Mouse (Mus musculus) layer of hippocampus, postnatal 10 days (tissue): ENCODE results near the gene 1700030J22Rik. TPM values are rescaled to one million over a fixed set of nuclear protein-coding genes. Genes with fewer than 3 reads are reported as not detected.

Experiments used
- total RNA-seq, 2 experiments: library from RNA; stranded (reverse); gene quantifications; 2 replicates each; pipeline ENCODE4 v1.2.3; 2021

1700030J22Rik gene
- total RNA-seq, 2 experiments from 2014 or later, result 10.2 TPM

Other genes with a start within 250 kb of the 1700030J22Rik start
- gene Cdyl2, start 246.0 kb downstream of the 1700030J22Rik start, total RNA-seq, result 10 to 100 TPM; 11.9 to 12.7 TPM
- 10 to 100 TPM; 11.8 to 12.5 TPM for gene Cmc2, start 57.5 kb downstream of the 1700030J22Rik start, total RNA-seq
- 1 to 10 TPM; 2.3 to 2.6 TPM for gene Cenpn, start 57.2 kb downstream of the 1700030J22Rik start, total RNA-seq
- 10 to 100 TPM; 31.3 to 32.6 TPM for gene Atmin, start 35.6 kb downstream of the 1700030J22Rik start, total RNA-seq
- 10 to 100 TPM; 55.4 to 56.1 TPM for gene Gcsh, start 14.6 kb upstream of the 1700030J22Rik start, total RNA-seq
- under 1 TPM; 0.05 to 0.07 TPM for gene Pkd1l2, start 103.5 kb upstream of the 1700030J22Rik start, total RNA-seq
- gene Bco1, start 116.9 kb upstream of the 1700030J22Rik start, total RNA-seq, result under 1 TPM in 1 of 2 experiments, not detected in 1; 0.21 TPM
- gene Gan, start 179.2 kb upstream of the 1700030J22Rik start, total RNA-seq, result 10 to 100 TPM; 22.6 to 24.7 TPM